Mouse (Mus musculus): ENCODE data around the gene Dennd1b.

DNA sequence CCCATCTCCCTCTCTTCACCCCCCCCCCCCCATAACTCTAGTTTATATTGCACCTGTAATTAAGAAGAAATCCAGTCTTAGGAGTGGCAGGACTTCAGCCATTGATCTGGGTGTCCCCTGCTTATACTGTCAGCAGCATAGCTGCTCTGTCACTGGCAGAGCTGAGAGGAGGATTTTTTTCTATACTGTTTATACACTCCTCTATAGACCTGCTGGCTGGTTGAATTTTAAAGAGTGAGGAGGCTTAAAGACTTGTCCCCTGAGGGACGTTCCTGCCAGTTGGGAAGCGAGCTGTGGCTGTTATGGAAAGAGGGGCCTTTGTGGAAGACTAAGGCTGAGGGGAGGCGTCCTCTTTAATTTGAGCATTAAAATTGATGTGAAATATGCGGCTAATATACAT is 74.8 kb downstream of the Dennd1b start:
- TF ChIP-seq CTCF (IDR thresholded peaks at IDR 0.05; ENCODE audit: low read depth) (no peak), EP300 (IDR thresholded peaks at IDR 0.05; ENCODE audit: low read depth) (no peak)

Data from liver, embryonic 14.5 days (tissue).